Mouse (Mus musculus) telencephalon, adult 2 months (tissue): ENCODE data around the gene Fev.

Experiments
- DNase-seq: peaks from one replicate; pipeline ENCODE4 v3.0.0-alpha.2; 2011; ENCODE audit warnings: low read depth, low spot score

Fev gene

DNA sequence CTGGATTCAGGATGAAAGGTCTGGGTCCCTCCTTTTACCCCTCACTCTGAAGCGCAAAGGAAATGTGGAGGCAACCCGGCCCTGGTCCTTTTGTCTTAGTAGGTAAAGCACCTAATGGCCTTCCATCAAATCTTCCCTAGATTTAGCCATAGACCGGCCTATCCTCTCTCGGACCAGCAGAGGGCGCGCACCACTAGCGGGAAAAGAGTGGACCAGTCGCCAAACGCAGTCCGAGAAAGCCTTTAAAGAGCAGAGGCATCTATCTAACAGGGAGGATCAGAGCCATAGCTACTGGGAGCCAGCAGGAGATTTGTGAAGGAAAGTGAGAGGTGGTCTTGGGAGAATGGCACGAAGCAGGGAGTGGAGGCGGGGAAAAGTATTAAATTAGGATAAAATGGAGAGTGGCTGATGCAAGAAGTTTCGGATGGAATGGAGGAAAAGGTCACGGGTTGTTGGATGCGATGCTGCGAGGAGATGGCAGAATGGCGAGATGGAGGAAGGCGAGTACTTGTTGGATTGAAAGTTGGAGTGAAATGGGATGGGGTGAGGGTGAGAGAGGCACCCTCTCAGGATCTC is 4.3 kb downstream of the Fev start:
- DNase-seq, result no peak

DNA sequence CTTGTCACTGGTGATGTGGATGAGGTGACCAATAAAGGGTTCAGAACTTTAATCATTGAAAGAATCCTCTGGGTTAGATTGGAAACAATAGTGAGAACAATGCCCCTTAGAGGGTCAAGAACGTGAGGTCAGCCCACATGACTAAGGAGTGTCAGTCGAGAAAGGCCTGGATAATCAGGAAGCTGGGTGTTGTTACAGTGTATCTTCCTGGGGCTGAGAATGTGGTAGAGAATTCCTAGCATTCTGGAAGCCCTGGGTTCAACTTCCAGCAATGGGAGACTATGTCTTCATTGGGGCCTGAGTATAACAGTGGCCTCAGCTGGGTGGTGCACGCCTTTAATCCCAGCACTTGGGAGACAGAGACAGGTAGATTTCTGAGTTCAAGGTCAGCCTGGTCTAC is 8.0 kb downstream of the Fev start:
- no peak for DNase-seq

DNA sequence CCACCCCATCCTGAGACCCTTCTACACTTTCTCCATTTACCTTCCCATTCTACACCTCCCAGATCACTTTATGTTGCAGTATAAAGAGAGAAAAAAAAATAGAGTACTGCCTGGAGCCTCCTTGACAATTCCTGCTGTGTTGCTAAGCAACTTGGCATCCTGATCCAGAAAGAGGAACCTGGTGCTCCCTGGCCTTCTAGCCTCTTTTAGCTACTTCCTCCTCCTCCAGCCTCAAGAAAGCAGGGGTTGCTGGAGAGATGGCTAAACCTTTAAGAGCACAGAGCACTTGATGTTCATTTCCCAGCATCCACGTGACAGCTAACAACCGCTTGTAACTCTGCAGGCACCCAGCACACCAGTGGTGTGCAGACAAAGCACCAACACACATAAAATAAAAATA is 13.0 kb downstream of the Fev start:
- DNase-seq, result no peak

DNA sequence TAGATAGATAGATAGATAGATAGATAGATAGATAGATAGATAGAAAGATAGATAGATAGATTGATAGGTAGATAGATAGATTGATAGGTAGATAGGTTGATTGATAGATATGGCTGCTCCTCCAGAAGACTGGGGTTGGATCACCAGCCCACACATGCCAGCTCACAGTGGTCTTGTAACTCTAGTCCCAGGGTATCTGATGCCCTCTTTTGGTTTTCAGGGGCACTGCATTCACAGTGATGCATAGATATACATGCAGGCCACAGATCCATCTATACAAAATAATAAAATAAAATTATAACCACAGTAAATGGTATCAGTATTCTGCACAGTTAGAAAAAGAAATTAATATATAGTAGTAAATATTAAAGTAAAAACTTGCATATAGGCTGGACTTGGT is 23.4 kb downstream of the Fev start:
- no peak for DNase-seq

DNA sequence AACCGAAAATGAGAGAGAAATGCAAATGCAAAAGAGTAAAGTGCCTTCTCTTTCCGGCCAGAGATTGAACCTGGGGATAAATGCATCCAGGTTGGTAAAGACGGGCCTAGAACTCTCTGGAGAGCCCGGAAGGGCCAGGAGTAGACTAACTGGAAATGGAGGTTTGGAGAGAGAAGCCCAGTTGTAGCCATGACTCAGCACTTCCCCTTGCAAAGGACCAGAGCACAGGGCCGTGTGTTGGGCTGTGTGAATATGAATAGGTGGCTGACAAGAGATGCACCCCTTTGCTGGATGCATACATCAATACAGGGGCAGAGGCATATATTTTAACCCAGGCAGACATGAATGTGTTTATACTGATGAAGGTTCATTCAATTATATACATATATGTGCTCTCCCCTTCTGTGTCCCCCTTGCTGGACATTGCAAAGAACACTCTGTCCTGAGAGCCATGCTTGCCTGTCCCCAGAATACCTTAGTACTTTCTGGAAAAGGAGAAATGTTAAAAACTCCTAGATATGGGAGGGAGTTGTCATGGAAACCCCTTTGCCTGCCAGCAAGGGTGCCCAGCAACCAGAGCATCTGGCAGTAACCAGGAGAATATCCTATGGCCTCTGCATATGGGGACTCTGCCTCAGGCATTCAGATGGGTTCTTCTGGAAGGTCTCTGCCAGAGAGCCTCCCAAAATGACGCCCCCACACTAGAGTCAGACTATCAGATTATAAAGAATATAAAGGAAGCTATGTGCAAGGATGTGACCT is 25.8 kb downstream of the Fev start:
- no peak for DNase-seq

DNA sequence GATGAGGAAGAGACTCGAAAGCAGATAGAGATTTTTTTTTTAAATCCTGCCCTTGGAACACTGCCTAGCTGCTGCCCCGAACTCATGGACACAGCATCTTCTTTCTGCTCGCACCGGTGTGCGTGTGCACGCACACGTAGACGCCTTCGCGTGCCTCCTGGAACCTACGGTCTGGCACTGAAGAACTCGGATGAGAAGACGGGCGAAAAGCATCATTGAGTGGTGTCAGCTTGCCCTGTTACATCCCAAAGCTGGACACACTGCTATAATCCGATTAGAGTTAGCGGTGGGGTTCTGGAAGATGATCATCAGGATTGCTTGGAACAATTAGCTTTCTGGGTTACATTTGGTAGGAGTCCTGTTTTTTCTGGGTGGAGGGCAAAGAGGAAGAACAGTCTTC is 26.4 kb downstream of the Fev start:
- DNase-seq, result no peak

DNA sequence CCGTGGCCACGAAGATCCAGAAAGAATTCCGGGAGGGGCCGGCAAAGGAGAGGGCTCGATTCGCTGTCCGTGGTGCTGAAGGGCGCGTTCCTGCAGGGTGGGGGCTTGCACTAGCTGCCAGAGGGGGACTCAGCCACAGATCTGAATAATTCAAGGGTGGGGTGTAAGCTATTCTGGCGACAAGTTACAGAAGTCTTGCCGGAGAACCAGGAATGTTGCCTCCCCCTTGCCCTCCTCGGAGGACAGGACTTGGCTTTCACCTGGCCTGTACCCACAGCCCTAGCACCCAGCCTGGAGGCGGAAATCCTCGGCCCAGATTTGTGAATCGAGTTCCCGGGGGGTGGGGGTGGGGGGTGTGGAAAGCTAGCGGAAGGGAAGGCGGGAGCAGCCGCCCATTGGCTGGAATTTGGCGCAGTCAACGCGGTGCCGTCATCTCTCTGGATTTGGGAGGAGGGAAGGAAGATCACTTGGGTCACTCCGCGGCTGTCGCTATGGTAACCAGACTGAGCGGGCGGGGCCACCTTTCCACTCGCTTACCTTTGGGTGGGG is 27.0 kb downstream of the Fev start:
- peak; percentile 94 for DNase-seq

DNA sequence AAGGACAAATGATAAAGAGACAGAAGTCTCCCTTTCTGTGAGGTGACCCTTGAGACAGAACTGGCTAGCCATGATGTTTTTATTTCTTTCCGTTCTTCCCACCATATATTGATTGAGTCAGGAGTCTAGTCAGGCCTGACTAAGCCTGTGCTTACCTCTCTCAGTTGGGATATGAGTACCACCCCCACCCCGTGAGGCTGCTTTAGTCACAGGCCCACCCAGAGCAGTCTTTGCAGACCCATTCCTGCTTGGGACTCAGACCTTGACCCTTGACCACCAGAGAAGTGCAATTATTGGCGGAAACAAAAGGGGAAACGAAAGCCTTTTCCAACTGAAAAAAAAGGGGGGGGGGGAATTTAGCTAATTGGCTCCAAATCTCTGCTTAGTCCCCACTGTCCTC is 27.5 kb downstream of the Fev start:
- no peak for DNase-seq

DNA sequence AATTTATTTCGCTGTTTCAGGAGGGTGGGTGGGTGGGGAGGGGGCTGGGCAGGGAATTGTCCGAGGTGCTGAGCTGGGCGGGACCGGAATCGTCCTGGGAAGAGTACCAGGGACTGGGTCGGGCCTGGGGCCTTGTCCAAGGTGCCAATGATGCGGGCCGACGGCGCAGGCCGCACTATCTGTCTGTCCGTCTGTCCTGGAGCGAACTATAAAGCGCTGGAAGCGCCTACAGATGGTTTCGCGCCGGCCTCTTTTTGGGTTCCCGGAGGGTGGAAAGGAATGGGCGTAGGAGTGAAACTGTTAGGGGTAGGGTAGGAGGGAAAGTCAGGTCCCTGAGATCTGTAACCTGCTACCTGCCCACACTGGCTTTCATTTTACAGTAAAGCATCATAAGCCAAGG is 28.0 kb downstream of the Fev start:
- DNase-seq, result no peak

DNA sequence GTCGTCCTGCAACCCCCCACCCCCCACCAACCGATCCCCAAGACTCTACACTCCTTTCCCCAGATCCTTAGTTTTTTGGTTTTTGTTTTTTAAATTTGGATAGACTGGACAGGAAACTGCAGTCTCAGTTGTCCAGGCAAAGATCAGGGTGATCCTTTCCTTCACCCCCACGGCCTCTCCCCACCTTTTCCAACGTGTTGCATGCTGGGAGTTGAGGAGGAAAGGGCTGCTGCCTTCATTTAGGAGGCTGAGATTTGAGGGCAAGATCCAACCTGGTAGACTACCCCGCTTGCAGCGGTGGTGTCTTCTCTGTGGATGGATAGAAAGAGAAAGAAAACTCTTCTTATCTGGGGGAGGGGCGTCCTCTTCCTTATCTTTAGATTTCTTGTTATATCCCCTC is 28.4 kb downstream of the Fev start:
- DNase-seq, result no peak

DNA sequence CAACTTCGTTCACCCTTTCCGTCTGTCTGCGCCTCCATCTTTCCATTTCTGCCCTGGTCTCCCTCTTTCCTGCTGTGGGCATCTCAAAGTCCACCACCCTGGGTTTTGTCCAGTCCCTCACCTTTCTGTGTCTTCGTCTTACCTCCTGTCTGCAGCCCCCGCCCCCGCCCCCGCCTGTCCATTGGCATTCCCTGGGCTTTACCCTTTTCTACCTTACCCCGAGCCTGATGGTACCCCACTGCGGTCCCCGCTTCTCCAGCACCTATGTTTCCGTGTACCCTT is 28.8 kb downstream of the Fev start:
- DNase-seq, result no peak

DNA sequence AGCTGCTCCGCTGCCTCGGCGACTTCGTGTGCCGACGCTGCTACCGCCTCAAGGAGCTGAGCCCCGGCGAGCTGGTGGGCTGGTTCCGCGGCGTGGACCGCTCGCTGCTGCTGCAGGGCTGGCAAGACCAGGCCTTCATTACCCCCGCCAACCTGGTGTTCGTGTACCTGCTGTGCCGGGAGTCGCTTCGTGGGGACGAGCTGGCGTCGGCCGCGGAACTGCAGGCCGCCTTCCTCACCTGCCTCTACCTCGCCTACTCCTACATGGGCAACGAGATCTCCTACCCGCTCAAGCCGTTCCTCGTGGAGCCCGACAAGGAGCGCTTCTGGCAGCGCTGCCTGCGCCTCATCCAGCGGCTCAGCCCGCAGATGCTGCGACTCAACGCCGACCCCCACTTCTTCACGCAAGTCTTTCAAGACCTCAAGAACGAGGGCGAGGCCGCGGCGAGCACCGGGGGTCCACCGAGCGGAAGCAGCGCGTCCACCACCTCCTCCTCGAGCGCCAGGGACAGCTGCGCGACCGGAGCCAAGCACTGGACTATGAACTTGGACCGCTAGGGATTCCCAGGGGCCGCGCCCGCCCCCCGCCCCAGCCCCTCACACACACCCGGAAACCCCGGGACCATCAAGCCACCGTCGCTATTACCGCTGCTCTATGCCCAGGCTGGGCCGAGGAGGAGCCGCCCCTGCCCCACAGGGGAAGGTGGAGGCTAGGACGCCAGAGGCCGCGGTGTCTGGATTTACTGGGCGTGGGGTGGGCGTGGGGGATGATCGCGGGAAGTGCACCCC is 29.4 kb downstream of the Fev start:
- no peak for DNase-seq

DNA sequence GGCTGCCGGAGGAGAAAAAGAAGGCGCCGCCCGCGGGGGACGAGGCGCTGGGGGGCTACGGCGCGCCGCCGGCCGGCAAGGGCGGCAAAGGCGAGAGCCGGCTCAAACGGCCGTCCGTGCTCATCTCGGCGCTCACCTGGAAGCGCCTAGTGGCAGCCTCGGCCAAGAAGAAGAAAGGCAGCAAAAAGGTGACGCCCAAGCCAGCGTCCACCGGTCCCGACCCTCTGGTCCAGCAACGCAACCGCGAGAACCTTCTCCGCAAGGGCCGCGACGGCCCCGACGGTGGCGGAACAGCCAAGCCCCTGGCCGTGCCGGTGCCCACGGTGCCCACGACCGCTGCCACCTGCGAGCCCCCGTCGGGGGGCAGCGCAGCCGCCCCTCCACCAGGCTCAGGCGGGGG is 30.1 kb downstream of the Fev start:
- no peak for DNase-seq

DNA sequence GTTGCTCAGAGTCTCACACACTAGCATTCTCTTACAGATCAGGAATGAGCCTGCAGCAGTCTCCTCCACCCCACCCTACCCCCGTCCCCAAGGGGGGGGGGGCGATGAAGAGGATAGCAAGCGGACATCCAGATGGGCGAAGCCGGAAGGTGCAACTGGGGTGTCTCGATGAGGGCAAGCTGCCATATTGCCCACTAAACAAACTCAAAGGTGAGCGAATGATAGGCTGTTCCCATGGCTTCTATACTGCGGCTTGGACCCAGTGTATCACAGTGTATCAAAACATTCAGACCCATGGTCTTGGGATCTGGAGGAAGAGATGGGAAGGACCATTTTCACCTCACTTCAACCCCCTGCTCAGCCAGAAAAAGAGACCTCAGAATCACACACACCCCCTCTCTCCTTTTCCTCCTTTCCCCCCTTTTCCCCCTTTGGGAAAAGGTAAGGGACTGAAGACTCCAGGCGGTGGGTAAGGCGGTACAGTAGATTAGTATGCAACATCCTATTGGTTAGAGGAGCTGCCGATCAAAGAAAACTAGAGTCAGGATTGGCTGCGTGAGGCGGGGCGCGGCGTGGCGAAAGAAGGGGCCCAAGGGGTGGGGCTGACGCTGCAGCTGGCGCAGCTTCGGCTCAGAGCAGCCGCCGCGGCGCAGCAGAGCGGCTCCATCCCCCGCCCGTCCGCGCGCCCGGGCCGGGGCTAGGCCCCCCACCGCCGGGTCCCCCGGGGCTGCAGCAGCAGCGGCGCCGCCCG is 30.7 kb downstream of the Fev start, which contains the start of gene Cdk5r2:
Gene Cdk5r2, plus strand, starts transcription at position 629 of the 751 bp plus-strand sequence.
- peak; percentile 98 for DNase-seq

DNA sequence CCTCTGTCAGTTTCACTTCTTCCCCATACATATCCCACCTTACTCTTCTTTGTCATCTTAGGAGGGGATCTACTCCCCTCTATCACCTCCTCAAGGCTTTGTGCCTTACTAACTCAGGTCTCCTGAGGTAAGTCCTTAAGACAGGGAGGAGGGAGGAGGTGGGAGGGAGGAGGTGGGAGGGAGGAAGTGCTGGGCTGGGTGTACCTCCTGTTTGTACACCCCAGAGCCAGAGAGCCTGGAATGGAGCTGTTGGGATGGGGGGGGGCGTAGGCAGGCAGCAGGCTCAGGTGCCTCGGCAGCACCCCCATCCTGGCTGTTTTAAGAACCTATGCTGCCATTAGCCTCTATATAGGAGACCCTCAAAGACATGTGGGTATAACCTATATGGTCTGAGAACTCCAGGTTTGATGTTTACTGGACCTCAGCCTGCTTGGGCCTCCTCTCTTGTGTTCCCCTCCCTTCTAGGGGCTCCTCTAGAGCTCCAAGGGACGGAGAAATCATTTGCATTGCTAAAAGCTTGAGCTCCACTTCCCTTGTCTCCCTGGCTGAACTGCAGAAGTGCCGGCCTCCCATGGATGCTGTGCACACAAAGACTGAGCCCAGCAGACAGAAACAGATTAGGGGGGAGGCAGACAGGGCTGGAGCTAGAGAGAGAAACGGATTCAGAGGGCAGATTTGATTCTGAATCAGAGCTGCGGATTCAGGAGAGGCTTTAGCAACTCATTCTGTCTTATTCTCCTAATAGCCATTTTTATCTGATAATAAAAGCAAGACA is 34.0 kb downstream of the Fev start:
- no peak for DNase-seq

DNA sequence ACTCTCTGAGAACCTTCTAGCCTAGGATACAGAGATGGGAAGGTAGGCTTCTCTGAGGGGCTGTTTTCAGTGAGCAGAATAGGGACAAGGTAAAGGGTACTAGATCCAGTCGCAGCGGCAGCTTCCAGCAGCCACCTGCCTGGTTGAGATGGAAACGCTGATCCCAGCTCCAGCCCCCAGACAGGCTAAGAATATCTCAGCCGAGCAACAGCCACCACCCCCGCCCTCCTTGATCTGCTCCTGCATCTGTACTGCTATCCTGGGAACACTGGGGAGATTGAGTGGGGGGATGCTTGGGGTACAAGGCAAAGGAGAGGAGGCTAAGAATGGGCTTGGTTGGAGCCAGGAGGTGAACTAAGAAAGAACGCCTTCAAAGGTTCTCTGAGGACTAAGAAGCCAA is 35.0 kb downstream of the Fev start:
- peak; percentile 93 for DNase-seq

DNA sequence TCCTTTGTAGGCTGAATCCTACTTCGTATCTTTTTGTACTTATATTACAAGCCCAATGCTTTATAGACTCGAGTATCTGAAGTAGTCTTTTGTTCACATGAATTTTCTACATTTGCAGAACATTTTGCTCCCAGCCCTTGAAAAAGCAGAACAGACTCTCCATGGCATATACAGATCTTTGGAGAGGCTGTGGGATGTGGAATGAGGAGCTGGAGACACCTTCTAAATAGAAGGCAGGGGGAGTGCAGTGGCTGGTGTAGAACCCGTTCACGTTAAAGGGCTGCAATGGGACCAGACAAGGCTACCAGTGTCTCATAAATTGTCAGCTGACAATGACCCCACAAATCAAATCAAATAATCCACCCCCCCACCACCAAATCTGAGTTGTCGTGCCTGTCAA is 36.3 kb downstream of the Fev start:
- no peak for DNase-seq

DNA sequence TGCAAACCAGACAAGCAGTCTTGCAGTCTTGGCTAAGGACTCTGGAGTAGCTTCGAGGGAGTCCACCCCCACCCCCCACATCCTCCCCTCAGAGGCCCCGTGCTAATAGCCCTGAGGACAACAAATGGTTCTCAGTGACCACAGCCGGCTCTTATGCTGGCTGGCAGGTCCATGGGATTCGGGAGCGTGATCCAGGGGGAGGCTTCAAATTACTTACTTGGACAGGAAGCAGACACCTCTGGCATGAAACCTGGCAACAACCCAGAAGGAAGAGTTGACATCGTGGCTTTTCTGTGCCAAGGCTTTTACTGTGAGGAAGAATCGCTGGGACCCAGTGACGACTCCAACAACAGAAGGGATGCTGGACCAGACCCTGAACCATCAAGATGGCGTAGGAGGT is 38.9 kb downstream of the Fev start:
- no peak for DNase-seq

DNA sequence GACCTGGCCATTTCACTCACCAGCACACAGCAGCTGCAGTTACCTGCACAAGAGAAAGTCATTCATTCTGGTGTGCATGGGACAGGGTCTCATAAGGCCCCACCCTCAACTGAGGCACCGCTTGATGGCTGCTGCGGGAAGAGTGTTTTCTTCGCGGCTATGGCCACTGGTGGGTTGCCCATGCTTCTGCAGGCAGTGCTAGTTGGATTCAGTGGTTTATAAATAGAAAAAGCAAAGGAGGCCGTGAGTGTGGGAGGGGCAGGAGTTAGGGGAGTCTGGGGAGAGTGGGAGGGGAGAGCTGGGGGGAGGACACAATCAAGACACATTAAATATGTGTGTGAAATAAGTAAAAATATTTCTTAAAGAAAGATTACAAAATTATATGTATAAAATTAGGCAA is 42.1 kb downstream of the Fev start:
- no peak for DNase-seq

DNA sequence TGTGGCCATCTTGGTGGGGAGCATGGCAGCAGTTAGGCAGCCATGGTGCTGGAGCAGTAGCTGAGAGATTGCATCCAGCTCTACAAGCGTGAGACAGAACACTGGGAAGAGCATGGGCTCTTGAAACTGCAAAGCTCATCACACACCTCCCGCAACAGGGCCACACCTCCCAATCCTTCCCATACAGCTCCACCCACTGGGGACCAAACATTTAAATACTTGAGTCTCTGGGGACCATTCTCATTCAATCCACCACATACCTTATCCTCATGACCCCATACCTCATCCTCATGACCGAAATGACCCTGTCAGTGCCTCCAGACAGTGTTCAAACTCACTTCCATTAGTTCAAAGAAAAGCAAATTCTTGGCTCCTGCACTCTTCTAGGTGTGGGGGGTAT is 52.0 kb downstream of the Fev start:
- DNase-seq, result no peak
